Mouse (Mus musculus) kidney, embryonic 14.5 days (tissue): ENCODE data around the gene Gm14862. TPM values are rescaled to one million over a fixed set of nuclear protein-coding genes. Genes with fewer than 3 reads are reported as not detected.

Source experiments
- ATAC-seq: fragments of 200-750 bp; cut with Nextera tagmentation; 2 replicates; pipeline ENCODE4 v1.8.0; 2017; ENCODE audit warnings: moderate number of reproducible peaks, mild to moderate bottlenecking, moderate TSS enrichment, moderate library complexity; ENCODE audit not compliant: low FRiP score, low TSS enrichment
- H3K27ac ChIP-seq: fragments of 300-500 bp; sonication (generic); 2 replicates; pipeline ENCODE4 v1.5.1; 2014; ENCODE audit warnings: low read depth, mild to moderate bottlenecking, low read length, moderate library complexity, mixed read lengths
- H3K27me3 ChIP-seq: fragments of 300-500 bp; sonication (generic); 2 replicates; pipeline ENCODE4 v1.6.1; 2014; ENCODE audit warnings: mild to moderate bottlenecking, low read length; ENCODE audit not compliant: control insufficient read depth, insufficient read depth
- H3K36me3 ChIP-seq: fragments of 300-500 bp; sonication (generic); 2 replicates; pipeline ENCODE4 v1.6.1; 2014; ENCODE audit warnings: low read length, mixed read lengths; ENCODE audit not compliant: control insufficient read depth, insufficient read depth
- H3K4me1 ChIP-seq: fragments of 300-500 bp; sonication (generic); 2 replicates; pipeline ENCODE4 v1.6.1; 2014; ENCODE audit warnings: low read length, mixed read lengths; ENCODE audit not compliant: control insufficient read depth, insufficient read depth
- H3K4me2 ChIP-seq: fragments of 300-500 bp; sonication (generic); replicated peaks from 2 replicates; pipeline ENCODE4 v1.6.1; 2014; ENCODE audit warnings: low read depth, mild to moderate bottlenecking, low read length
- H3K4me3 ChIP-seq: fragments of 300-500 bp; sonication (generic); 2 replicates; pipeline ENCODE4 v1.5.1; 2014; ENCODE audit warnings: mild to moderate bottlenecking, low read length
- H3K9ac ChIP-seq: fragments of 300-500 bp; sonication (generic); 2 replicates; pipeline ENCODE4 v1.6.1; 2014; ENCODE audit warnings: low read depth, mild to moderate bottlenecking, low read length, moderate library complexity
- H3K9me3 ChIP-seq: fragments of 300-500 bp; sonication (generic); 2 replicates; pipeline ENCODE4 v1.6.1; 2016; ENCODE audit warnings: low read length; ENCODE audit not compliant: control insufficient read depth
- WGBS: fragments of 180-500 bp; shearing (Covaris S2); extraction: QIAGEN DNeasy Blood & Tissue Kit; methylation state at CpG from one replicate; pipeline ENCODE4 v1.1.7; 2014; 5-methylcytosine and 5-hydroxymethylcytosine counted together
- polyA plus RNA-seq: library from polyadenylated mRNA; unstranded; fragments of >200 nt; fragmentation: Nextera tagmentation; extraction: Ambion mirVana; gene quantifications from 2 replicates; pipeline ENCODE4 v1.2.1, GENCODE M21; 2014

The Gm14862 gene
- polyA plus RNA-seq, 1 experiment from 2014 or later, result not detected

DNA sequence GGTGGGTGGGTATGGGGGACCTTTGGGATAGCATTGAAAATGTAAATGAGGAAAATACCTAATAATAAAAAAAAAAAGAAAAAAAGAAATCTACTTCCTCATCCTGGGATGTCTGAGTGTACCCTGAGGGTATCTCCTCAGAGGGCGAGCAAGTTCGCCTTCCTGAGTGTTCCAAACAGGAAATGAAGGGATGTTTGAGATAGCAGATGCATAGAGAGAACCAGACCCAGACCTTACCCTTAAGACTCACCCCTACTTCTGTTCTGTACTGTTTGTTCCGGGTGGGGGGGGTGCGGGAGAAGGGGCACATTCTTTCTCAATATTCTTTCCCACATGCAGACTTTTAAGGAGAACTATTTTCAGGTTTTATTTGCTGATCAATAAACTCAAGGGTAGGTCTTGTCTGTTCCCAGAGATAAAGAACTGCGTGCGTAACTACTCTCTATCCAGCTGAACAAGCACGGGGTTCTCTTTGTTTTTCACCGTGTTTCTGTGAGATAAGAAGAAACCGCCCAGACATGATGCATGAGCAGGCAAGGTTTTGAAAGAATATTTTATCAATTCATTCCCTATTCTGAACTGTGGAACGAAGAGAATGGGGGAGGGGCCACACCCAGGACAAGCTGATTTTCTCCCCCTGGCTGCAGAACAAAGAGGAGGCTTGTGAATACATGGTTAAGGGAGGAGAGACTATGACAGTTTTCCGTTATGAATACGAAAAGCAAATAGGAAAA is 11.9 kb downstream of the Gm14862 start:
- Histone ChIP-seq H3K9ac (no peak overlapping the region), H3K9me3 (no peaks in the 10 kb centered on the region), H3K4me1 (no peaks in the 10 kb centered on the region), H3K4me3 (no peak overlapping the region), H3K27ac (no peak overlapping the region), H3K4me2 (no peak overlapping the region), H3K27me3 (no peaks in the 10 kb centered on the region), H3K36me3 (no peaks in the 10 kb centered on the region)
- no peak for ATAC-seq
- WGBS, result 79% methylated on average over 12 of the region's 12 CpGs

DNA sequence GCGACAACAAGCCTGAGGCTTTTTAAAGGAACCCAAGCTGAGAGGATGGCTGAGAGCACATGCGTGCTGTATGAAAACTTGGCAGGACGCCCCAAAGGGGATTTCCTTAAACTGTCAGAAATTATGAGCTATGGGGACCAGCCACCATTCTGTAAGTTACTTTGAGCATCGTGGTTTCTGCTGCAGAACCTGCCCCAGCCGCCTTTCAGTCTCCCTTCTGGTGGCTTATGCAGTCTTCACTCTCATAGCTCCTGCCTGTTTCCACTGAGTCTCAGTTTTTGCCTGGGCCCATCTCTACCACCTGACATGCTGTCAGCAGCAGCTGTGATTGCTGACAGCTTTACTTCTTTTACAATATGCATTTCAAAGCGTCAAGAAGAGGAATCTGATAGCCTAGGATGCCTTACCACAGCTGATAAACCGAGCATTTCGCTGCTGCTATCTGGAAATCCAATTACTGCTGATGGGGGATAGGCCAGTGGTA is 13.3 kb downstream of the Gm14862 start:
- Histone ChIP-seq H3K36me3 (no peaks in the 10 kb centered on the region), H3K4me2 (no peak overlapping the region), H3K27me3 (no peaks in the 10 kb centered on the region), H3K4me1 (no peaks in the 10 kb centered on the region), H3K9me3 (no peaks in the 10 kb centered on the region), H3K9ac (no peak overlapping the region), H3K4me3 (no peak overlapping the region), H3K27ac (no peak overlapping the region)
- WGBS, result 51% methylated on average over 8 of the region's 8 CpGs
- ATAC-seq, result 0 out of 2 replicates have a peak, but pooled peaks have one; percentile 43

DNA sequence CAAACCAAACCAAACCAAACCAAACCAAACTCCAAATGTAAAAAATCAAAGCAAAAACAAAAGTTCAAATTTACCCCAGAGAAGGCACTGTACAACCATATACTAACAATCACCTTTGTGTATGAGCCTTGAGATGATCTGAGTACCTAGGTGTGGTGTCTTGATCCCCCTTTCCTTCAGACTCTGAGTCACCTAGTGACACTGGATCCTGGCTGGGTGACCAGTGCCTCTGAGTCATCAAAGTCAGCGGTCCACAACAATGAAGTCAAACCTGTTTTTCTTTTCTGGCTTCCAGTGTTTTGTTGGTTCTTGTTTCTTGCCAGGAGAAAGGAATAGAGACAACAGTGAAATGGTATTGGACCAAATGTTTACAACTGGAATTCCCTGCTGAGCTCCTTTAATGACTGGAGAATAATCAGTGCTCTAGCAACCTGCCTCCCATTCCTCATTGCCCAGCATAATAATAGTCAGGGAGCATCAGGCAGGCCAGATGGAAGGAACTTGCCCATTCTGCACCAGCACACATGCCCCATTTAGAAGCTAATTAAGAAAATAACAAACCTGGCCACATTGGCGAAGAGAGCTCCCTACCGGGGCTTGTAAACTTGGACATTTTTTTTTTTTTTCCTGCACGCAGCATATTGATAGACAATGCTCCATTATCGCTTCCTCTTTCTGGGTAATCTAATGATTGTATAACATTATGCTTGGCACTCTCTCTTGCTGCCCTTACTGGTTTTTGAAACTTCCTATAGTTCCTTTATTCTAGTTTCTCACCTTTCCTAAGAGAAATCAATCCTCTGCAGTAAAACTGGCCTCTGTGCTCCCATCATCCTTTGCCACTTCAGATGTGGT is 15.7 kb downstream of the Gm14862 start:
- WGBS, result 75% methylated on average over 5 of the region's 5 CpGs
- H3K4me1 ChIP-seq, result no peaks in the 10 kb centered on the region
- H3K4me2 ChIP-seq, result no peak overlapping the region
- H3K36me3 ChIP-seq, result no peaks in the 10 kb centered on the region
- no peak overlapping the region for H3K4me3 ChIP-seq
- H3K9ac ChIP-seq, result no peak overlapping the region
- H3K27me3 ChIP-seq, result no peaks in the 10 kb centered on the region
- no peaks in the 10 kb centered on the region for H3K9me3 ChIP-seq
- ATAC-seq, result no peak
- H3K27ac ChIP-seq, result no peak overlapping the region

DNA sequence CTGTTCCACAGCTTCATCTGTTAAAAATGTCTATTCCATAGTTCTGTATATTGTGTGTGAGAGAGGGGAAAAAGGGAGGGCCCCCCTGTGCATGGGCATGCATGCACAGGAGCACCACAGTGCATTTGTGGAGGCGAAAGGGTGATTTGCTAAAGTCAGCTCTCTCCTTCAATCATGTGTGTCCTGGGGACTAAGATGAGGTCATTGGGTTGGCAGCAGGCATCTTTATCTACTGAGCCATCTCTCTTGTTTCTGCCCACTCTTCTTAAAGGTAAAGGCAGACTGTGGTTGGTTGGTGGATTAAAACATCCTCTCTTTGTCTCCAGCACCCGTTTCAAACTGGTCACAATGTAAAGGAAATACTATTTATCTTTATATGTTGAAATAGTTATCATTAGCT is 29.6 kb downstream of the Gm14862 start:
- Histone ChIP-seq H3K36me3 (no peaks in the 10 kb centered on the region), H3K27ac (no peak overlapping the region), H3K9ac (no peak overlapping the region), H3K4me2 (no peak overlapping the region), H3K4me3 (no peak overlapping the region), H3K9me3 (no peaks in the 10 kb centered on the region), H3K4me1 (no peaks in the 10 kb centered on the region), H3K27me3 (no peaks in the 10 kb centered on the region)
- no peak for ATAC-seq
- WGBS, result 63% methylated on average over 2 of the region's 2 CpGs

DNA sequence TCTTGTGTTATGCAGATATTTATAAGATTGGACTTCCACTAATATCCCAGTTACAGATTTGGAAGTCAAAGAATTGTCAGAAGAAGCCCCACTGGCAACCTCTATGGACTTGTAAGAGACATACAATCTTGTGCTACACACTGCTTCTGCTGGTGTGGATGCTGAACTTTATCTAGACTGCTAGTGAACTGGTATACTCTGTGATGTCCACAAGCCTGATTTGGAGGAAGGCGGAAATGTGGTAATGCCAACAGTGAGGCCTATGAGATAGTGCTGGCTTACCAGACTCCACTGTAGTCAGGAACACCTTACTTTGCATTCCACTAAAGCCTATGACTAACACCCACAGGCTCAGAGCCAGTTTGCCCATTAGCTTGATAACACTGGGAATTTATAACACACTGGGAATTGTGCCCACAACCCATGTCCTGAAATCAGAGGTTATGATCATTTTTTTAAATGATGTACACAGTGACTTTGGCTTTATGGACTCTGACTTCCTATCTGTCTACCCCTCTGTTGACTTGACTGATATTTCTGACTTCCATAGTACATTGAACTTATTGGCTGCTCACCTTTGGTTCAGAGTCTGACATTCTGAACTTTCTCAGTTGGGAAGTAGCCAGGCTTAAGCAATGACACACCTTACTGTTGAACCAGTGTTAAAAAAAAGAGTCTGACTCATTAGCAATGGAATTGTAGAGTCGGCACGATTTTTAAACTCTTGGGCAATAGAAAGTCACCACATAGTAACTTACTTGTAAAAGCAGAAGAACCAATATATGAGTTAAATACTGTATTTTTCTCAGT is 34.1 kb downstream of the Gm14862 start:
- Histone ChIP-seq H3K27me3 (no peaks in the 10 kb centered on the region), H3K4me1 (no peaks in the 10 kb centered on the region), H3K9ac (no peak overlapping the region), H3K9me3 (no peaks in the 10 kb centered on the region), H3K36me3 (no peaks in the 10 kb centered on the region), H3K4me3 (no peak overlapping the region), H3K27ac (no peak overlapping the region), H3K4me2 (no peak overlapping the region)
- WGBS, result 91% methylated on average over 3 of the region's 3 CpGs
- no peak for ATAC-seq

DNA sequence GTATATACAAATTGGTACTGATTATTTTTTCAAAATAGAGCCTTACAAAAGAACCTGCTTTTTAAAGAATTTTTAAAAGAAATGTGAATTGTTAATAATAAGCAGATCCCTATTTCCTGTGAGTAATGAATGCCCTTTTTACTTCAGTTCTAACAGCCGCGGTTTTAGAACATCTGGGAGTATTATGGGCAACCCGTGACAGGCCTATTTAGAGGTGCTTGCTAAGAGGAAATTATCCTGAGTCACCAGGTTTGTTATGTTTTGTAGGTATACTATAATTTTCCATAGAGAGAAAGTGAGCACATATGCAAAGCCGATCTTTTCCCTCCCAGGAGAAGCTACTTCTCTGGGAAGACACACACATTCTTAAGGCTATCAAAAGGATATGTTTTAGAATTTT is 35.0 kb downstream of the Gm14862 start:
- no peaks in the 10 kb centered on the region for H3K9me3 ChIP-seq
- 86% methylated on average over 4 of the region's 4 CpGs for WGBS
- H3K27ac ChIP-seq, result no peak overlapping the region
- H3K36me3 ChIP-seq, result no peaks in the 10 kb centered on the region
- H3K4me2 ChIP-seq, result no peak overlapping the region
- H3K4me1 ChIP-seq, result no peaks in the 10 kb centered on the region
- H3K4me3 ChIP-seq, result no peak overlapping the region
- H3K9ac ChIP-seq, result no peak overlapping the region
- ATAC-seq, result no peak
- no peaks in the 10 kb centered on the region for H3K27me3 ChIP-seq

DNA sequence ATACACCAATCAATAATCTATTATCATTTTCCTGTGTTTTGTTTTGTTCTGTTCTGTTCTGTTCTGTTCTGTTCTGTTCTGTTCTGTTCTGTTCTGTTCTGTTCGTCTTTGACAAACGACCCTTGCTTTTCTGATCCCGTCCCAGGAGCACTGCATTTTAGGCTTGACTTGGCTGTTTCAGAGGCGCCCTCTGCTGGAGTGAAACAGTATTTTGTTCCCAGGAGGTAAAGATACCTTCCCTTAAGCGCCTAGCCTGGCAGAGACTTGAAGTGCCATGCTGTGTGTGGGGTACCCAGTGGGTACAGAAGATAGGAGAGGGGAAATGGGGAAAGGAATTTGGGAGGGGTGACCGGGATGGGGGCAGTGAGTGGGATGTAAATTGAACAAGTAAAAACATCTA is 35.5 kb downstream of the Gm14862 start:
- Histone ChIP-seq H3K27ac (no peak overlapping the region), H3K36me3 (no peaks in the 10 kb centered on the region), H3K4me2 (no peak overlapping the region), H3K9ac (no peak overlapping the region), H3K27me3 (no peaks in the 10 kb centered on the region), H3K4me1 (no peaks in the 10 kb centered on the region), H3K4me3 (no peak overlapping the region), H3K9me3 (no peaks in the 10 kb centered on the region)
- ATAC-seq, result no peak
- 31% methylated on average over 6 of the region's 6 CpGs for WGBS

DNA sequence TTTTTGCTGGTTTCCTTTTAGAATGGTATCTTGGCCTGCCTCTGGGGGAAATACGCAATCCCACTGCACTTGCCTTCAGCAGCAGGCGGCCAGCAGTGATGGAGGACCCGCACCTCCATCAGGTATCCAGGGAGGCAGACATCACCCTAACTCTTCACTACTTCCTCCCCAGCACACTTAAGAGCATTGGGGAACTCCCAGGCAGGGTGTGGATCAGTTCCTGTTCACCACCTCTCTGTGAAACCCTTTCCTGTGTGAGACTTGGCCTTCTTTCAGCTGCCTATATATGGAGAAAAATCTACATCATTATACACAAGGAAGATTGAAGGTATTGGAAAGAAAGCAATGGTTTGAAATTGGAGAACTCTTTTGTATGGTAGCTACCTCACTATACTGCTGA is 37.1 kb downstream of the Gm14862 start:
- Histone ChIP-seq H3K4me2 (no peak overlapping the region), H3K27ac (no peak overlapping the region), H3K4me3 (no peak overlapping the region), H3K27me3 (no peaks in the 10 kb centered on the region), H3K9ac (no peak overlapping the region), H3K36me3 (no peaks in the 10 kb centered on the region), H3K4me1 (no peaks in the 10 kb centered on the region), H3K9me3 (no peaks in the 10 kb centered on the region)
- WGBS, result 95% methylated on average over 3 of the region's 3 CpGs
- ATAC-seq, result no peak
